Comparison of ENCODE assay signal across 34 mouse cellular contexts in the genomic region with DNA sequence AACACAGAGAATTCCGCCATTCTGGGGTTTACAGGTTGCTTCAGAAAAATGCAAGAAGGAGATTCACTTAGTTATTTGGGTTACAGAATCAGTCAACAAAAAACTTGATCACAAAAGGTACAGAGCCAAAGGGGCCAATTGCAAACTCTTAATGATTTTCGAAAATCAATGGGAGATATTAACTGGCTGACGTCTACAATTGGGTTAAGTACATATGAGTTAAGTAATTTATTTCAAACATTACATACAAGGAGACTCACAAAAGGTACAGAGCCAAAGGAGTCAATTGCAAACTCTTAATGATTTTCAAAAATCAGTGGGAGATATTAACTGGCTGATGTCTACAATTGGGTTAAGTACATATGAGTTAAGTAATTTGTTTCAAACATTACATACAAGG. TPM values are rescaled to one million over a fixed set of nuclear protein-coding genes. Genes with fewer than 3 reads are reported as not detected.
"Had no signal": no experiment of that assay in that cellular context is flagged by ENCODE, and none has a peak within 500 bp of the region (broad histone marks: within the 10 kb centered on the region; RNA-seq: fewer than 3 reads in every experiment).

No protein-coding gene starts in this region.

- H3K27me3 ChIP-seq: embryonic facial prominence, embryonic 12.5 days; embryonic facial prominence, embryonic 13.5 days; embryonic facial prominence, embryonic 15.5 days; forebrain, embryonic 12.5 days; forebrain, embryonic 13.5 days; forebrain, embryonic 15.5 days had no signal

- H3K4me1 ChIP-seq: embryonic facial prominence, embryonic 10.5 days; embryonic facial prominence, embryonic 12.5 days; embryonic facial prominence, embryonic 13.5 days; embryonic facial prominence, embryonic 15.5 days; forebrain, embryonic 10.5 days; forebrain, embryonic 12.5 days; forebrain, embryonic 13.5 days; forebrain, embryonic 15.5 days had no signal

- ATAC-seq: forebrain, embryonic 13.5 days; forebrain, embryonic 14.5 days; forebrain, embryonic 15.5 days; forebrain, embryonic 16.5 days; forebrain, postnatal 0 days had no signal

- DNase-seq: cerebellum, adult 8-10 months; cerebellum, adult 9-10 months; cerebellum, adult 9-11 months; cerebellum, postnatal 10 days; cerebellum, postnatal 14 days; cerebellum, postnatal 25 days; cerebellum, postnatal 36 days; embryo, embryonic 11 days; forebrain, postnatal 0 days; gastrocnemius, adult 2 months; gastrocnemius, postnatal 10 days; gastrocnemius, postnatal 14 days; gastrocnemius, postnatal 25 days; gastrocnemius, postnatal 36 days; heart, adult 18-20 months; heart, adult 2 months had no signal

- H3K27ac ChIP-seq: embryonic facial prominence, embryonic 10.5 days; embryonic facial prominence, embryonic 12.5 days; embryonic facial prominence, embryonic 13.5 days; embryonic facial prominence, embryonic 15.5 days; forebrain, embryonic 10.5 days; forebrain, embryonic 12.5 days; forebrain, embryonic 13.5 days; forebrain, embryonic 15.5 days; gastrocnemius, adult 2 months; heart, adult 2 months had no signal

- H3K4me3 ChIP-seq: embryonic facial prominence, embryonic 10.5 days; embryonic facial prominence, embryonic 12.5 days; embryonic facial prominence, embryonic 13.5 days; embryonic facial prominence, embryonic 15.5 days; erythroblast, embryonic 14.5 days; forebrain, embryonic 10.5 days; forebrain, embryonic 12.5 days; forebrain, embryonic 13.5 days; forebrain, embryonic 15.5 days; gastrocnemius, adult 2 months; heart, adult 2 months had no signal

- H3K9ac ChIP-seq: embryonic facial prominence, embryonic 12.5 days; embryonic facial prominence, embryonic 13.5 days; embryonic facial prominence, embryonic 15.5 days; forebrain, embryonic 12.5 days; forebrain, embryonic 13.5 days; forebrain, embryonic 15.5 days; forebrain, postnatal 0 days had no signal

- H3K4me2 ChIP-seq: embryonic facial prominence, embryonic 12.5 days; embryonic facial prominence, embryonic 13.5 days; embryonic facial prominence, embryonic 15.5 days; forebrain, embryonic 12.5 days; forebrain, embryonic 13.5 days; forebrain, embryonic 15.5 days had no signal

- H3K9me3 ChIP-seq: embryonic facial prominence, embryonic 10.5 days; embryonic facial prominence, embryonic 12.5 days; embryonic facial prominence, embryonic 13.5 days; embryonic facial prominence, embryonic 15.5 days; forebrain, embryonic 12.5 days; forebrain, embryonic 15.5 days had no signal

- H3K36me3 ChIP-seq: embryonic facial prominence, embryonic 10.5 days; embryonic facial prominence, embryonic 12.5 days; embryonic facial prominence, embryonic 13.5 days; embryonic facial prominence, embryonic 15.5 days; forebrain, embryonic 10.5 days; forebrain, embryonic 12.5 days; forebrain, embryonic 15.5 days had no signal

RNA-seq across cellular contexts. Expression of a gene that starts 32.1 kb away (rescaled TPM):
- total RNA-seq: common myeloid progenitor, adult 5-6 weeks; forebrain, postnatal 0 days; gastrocnemius, adult 2 months; gastrocnemius, adult 8-10 months; gastrocnemius, postnatal 10 days; gastrocnemius, postnatal 14 days; gastrocnemius, postnatal 25 days; gastrocnemius, postnatal 36 days; gastrocnemius, postnatal 4 days; granulocyte monocyte progenitor cell, adult 5-6 weeks had no signal
- polyA plus RNA-seq: cortical plate, adult 2 months; embryonic facial prominence, embryonic 10.5 days; erythroblast, embryonic 14.5 days; forebrain, embryonic 12.5 days; forebrain, embryonic 13.5 days; forebrain, embryonic 14.5 days; forebrain, embryonic 15.5 days; forebrain, embryonic 16.5 days; frontal cortex, adult 2 months had no signal

RNA-seq across cellular contexts. Expression of a gene that starts 48.6 kb away (rescaled TPM):
- total RNA-seq: common myeloid progenitor, adult 5-6 weeks; forebrain, postnatal 0 days; granulocyte monocyte progenitor cell, adult 5-6 weeks had no signal
- polyA plus RNA-seq: erythroblast, embryonic 14.5 days; forebrain, embryonic 11.5 days; forebrain, embryonic 13.5 days; forebrain, embryonic 14.5 days; forebrain, embryonic 15.5 days; forebrain, embryonic 16.5 days had no signal
